Mouse (Mus musculus) bone marrow macrophage, adult 2 months (primary cell): Measurements from ENCODE around the gene Klrb1b. TPM values are rescaled to one million over a fixed set of nuclear protein-coding genes. Genes with fewer than 3 reads are reported as not detected.
A peak's percentile ranks its signal among the peaks of the same experiment; 100 is the strongest.
"Not testable (repeated sequence)": the region's sequence is repeated elsewhere in the genome, so short reads cannot be mapped to it uniquely, and the experiment has no call there.

Experiments
- H3K27ac ChIP-seq: 2 replicates; pipeline ENCODE4 v1.5.1; 2012; ENCODE audit warnings: low read depth, low read length; ENCODE audit not compliant: insufficient read depth
- H3K4me1 ChIP-seq: 2 replicates; pipeline ENCODE4 v1.6.1; 2012; ENCODE audit warnings: low read length; ENCODE audit not compliant: control insufficient read depth, insufficient read depth
- H3K4me3 ChIP-seq: 2 replicates; pipeline ENCODE4 v1.5.1; 2012; ENCODE audit warnings: mild to moderate bottlenecking, low read length, moderate library complexity; ENCODE audit not compliant: insufficient read depth
- CTCF ChIP-seq: IDR thresholded peaks from 2 replicates; pipeline ENCODE4 v1.5.1; 2012; ENCODE audit warnings: low read depth, mild to moderate bottlenecking, low read length, moderate library complexity
- POLR2A ChIP-seq: IDR thresholded peaks from 2 replicates; pipeline ENCODE4 v1.6.1; 2012; ENCODE audit warnings: mild to moderate bottlenecking, low read depth, low read length, borderline replicate concordance
- polyA plus RNA-seq: library from polyadenylated mRNA; stranded (reverse); fragments of >200 nt; gene quantifications from 2 replicates; pipeline ENCODE4 v1.2.4, GENCODE M21; 2012; ENCODE audit not compliant: missing spikeins, insufficient read depth, insufficient read length

The Klrb1b gene
- polyA plus RNA-seq, 1 experiment: not detected

- H3K4me3 ChIP-seq: no peak overlapping the region
- no peak overlapping the region for H3K27ac ChIP-seq
- TF ChIP-seq POLR2A (no peak), CTCF (no peak)
- peaks cover 8% of the 10 kb centered on the region for H3K4me1 ChIP-seq
Measured at GRCm38 (mm10) chr6:128769481-128770253, 56.5 kb downstream of the Klrb1b start.

GRCm38 (mm10) chr6:128768047-128768446 is 58.1 kb downstream of the Klrb1b start:
- Histone ChIP-seq H3K27ac (no peak overlapping the region), H3K4me3 (no peak overlapping the region), H3K4me1 (peaks cover 8% of the 10 kb centered on the region)
- TF ChIP-seq POLR2A (no peak), CTCF (no peak)

GRCm38 (mm10) chr6:128766486-128767254 is 59.5 kb downstream of the Klrb1b start:
- H3K4me3 ChIP-seq, H3K4me1 ChIP-seq: not testable (repeated sequence)
- peak overlapping the region; percentile 6; the same call in 1 of the 2 replicates for H3K27ac ChIP-seq

- Histone ChIP-seq H3K4me1 (peaks cover 5% of the 10 kb centered on the region), H3K4me3 (no peak overlapping the region), H3K27ac (no peak overlapping the region)
- TF ChIP-seq CTCF (no peak), POLR2A (no peak)
Measured at GRCm38 (mm10) chr6:128765211-128765610, 60.9 kb downstream of the Klrb1b start.

- Histone ChIP-seq H3K4me1 (peaks cover 5% of the 10 kb centered on the region), H3K27ac (no peak overlapping the region), H3K4me3 (peak overlapping the region; percentile 62)
- no peak for TF ChIP-seq CTCF
- TF ChIP-seq POLR2A: no peak
Measured at GRCm38 (mm10) chr6:128764598-128764997, 61.5 kb downstream of the Klrb1b start.

GRCm38 (mm10) chr6:128763736-128764523 is 62.2 kb downstream of the Klrb1b start:
- Histone ChIP-seq H3K4me3 (peak overlapping the region; percentile 62), H3K27ac (no peak overlapping the region), H3K4me1 (peaks cover 5% of the 10 kb centered on the region)
- TF ChIP-seq CTCF (no peak), POLR2A (no peak)

Other genes starting within 250 kb of the Klrb1b start
- gene A2ml1, start 244.7 kb downstream of the Klrb1b start, polyA plus RNA-seq: 0.84 TPM in 1 of 2 replicates, not detected in the other
- not detected in 2 replicates for gene Klrb1a, start 202.8 kb downstream of the Klrb1b start, polyA plus RNA-seq
- not detected in 2 replicates for gene Clec2h, start 163.9 kb downstream of the Klrb1b start, polyA plus RNA-seq
- gene Klrb1, start 103.3 kb downstream of the Klrb1b start, polyA plus RNA-seq: not detected in 2 replicates
- gene Klrb1c, start 37.1 kb downstream of the Klrb1b start, polyA plus RNA-seq: not detected in 2 replicates
- not detected in 2 replicates for gene Gm44511, start within 50 bp of the Klrb1b start, polyA plus RNA-seq
- gene Clec2i, start 61.3 kb upstream of the Klrb1b start, polyA plus RNA-seq: 4.0 and 7.6 TPM in 2 replicates
- 1.4 and 1.5 TPM in 2 replicates for gene BC035044, start 64.8 kb upstream of the Klrb1b start, polyA plus RNA-seq
- gene Clec2g, start 108.0 kb upstream of the Klrb1b start, polyA plus RNA-seq: not detected in 2 replicates
- gene Klrb1f, start 219.6 kb upstream of the Klrb1b start, polyA plus RNA-seq: not detected in 2 replicates